25 mouse cellular contexts compared by ENCODE assay signal in the genomic region with DNA sequence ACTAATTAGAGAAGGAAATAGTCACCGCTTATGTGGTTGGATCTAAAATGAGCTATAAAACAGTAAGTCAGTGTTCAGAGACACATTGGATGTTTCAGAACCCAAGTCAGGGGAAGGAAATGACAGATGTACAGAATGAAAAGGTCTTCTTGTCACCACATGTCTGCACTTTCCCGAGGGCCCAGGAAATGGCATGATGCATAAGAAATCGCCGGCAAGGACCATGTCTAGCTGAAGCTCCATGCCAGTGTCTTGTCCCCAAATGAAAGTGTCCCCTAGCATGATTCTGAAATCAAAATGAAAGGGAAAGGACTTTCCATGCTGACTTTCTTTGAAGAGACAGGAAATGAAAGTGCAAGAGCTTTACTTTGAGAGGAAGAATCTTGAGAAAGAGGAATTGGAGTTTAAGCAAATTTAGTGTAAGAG. TPM values are rescaled to one million over a fixed set of nuclear protein-coding genes. Genes with fewer than 3 reads are reported as not detected.
DNase-seq lines count a peak whose midpoint lies in the region; ATAC-seq and TF ChIP-seq lines count a peak whose summit lies in the region.
"Had no signal": no experiment of that assay in that cellular context is flagged by ENCODE, and none has a peak within 500 bp of the region (broad histone marks: within the 10 kb centered on the region; RNA-seq: fewer than 3 reads in every experiment).

No protein-coding gene starts in this region.

- TF ChIP-seq CTCF in CH12.LX (conservative IDR thresholded peaks at IDR 0.05 in 1 of 2, IDR thresholded peaks at IDR 0.05 in 1 of 2; ENCODE audit: low read depth in 2 of 2, low read length in 2 of 2), result no peak

- peak overlapping the region; percentile 15; the same call in 1 of the 2 replicates for H3K4me2 ChIP-seq in CH12.LX (ENCODE audit: insufficient read depth, low read depth, poor library complexity, severe bottlenecking)
- H3K4me2 ChIP-seq: embryonic facial prominence, embryonic 13.5 days; heart, embryonic 15.5 days; liver, embryonic 11.5 days; lung, embryonic 14.5 days; stomach, embryonic 15.5 days had no signal

- no peak for TF ChIP-seq POLR2A in CH12.LX (IDR thresholded peaks at IDR 0.05; ENCODE audit: low read depth, low read length)

- no peak overlapping the region for H3K4me3 ChIP-seq in CH12.LX (replicated peaks in 1 of 3; ENCODE audit: low read depth in 2 of 3, low read length in 2 of 3, poor library complexity in 1 of 3)
- H3K4me3 ChIP-seq: embryonic facial prominence, embryonic 13.5 days; gastrocnemius, adult 2 months; heart, embryonic 15.5 days; hindbrain, embryonic 10.5 days; stomach, embryonic 15.5 days had no signal

- H3K9me3 ChIP-seq in CH12.LX (replicated peaks; ENCODE audit: low read length), result peaks cover 4% of the 10 kb centered on the region
- H3K9me3 ChIP-seq: embryonic facial prominence, embryonic 13.5 days; heart, embryonic 15.5 days; hindbrain, embryonic 10.5 days; stomach, embryonic 15.5 days had no signal

- H3K79me2 ChIP-seq in CH12.LX (replicated peaks; ENCODE audit: control insufficient read depth, extremely low read depth, insufficient read depth, poor library complexity, severe bottlenecking), result no peaks in the 10 kb centered on the region

- no peak for TF ChIP-seq RAD21 in CH12.LX (IDR thresholded peaks at IDR 0.05; ENCODE audit: low read depth, low read length)

- peak; percentile 10 to 48 for DNase-seq in spleen, postnatal 36 days (ENCODE audit: low spot score in 2 of 2)
- DNase-seq in spleen, adult 18-20 months, result no peak
- peak; percentile 60 for DNase-seq in CH12.LX (ENCODE audit: extremely low read depth)
- DNase-seq in induced T-regulatory cell, adult 2 months (ENCODE audit: low read depth), result peak; percentile 44
- DNase-seq in adrenal gland, postnatal 10 days, result no peak
- no peak for DNase-seq in left cerebral cortex, postnatal 25 days (ENCODE audit: low spot score in 2 of 2)
- no peak for DNase-seq in layer of hippocampus, adult 9-10 months (ENCODE audit: low spot score)
- DNase-seq: adrenal gland, adult 8-10 months; cerebellum, adult 9-10 months; gastrocnemius, adult 2 months; heart, adult 18-20 months; kidney, adult 8-10 months; kidney, postnatal 36 days; left cerebral cortex, postnatal 4 days; lung, embryonic 14.5 days; lung, postnatal 4 days; midbrain, embryonic 14.5 days; right cerebral cortex, postnatal 25 days had no signal

- dilution Hi-C loops in CH12.LX (cut with MboI; ENCODE audit: extremely low pct_ligation_motif_present, extremely low pct_unique_long_range_greater_than_20kb, low sequenced_read_pairs), result no loop called here

- H3K27ac ChIP-seq in CH12.LX (ENCODE audit: insufficient read depth, low read depth), result no peak overlapping the region
- H3K27ac ChIP-seq: embryonic facial prominence, embryonic 13.5 days; gastrocnemius, adult 2 months; heart, embryonic 15.5 days; hindbrain, embryonic 10.5 days; stomach, embryonic 15.5 days had no signal

- peaks cover 5 to 31% of the 10 kb centered on the region in 2 experiments for H3K4me1 ChIP-seq in CH12.LX (ENCODE audit: control insufficient read depth in 1 of 2, insufficient read depth in 2 of 2)
- H3K4me1 ChIP-seq: embryonic facial prominence, embryonic 13.5 days; hindbrain, embryonic 10.5 days had no signal

- ATAC-seq in neutrophil, adult 5-6 weeks (ENCODE audit: extremely low read depth, insufficient number of reproducible peaks, low FRiP score, poor library complexity, severe bottlenecking), result peak; percentile 70
- ATAC-seq: forebrain, embryonic 16.5 days had no signal

- H3K36me3 ChIP-seq in CH12.LX (replicated peaks in 1 of 2; ENCODE audit: control insufficient read depth in 1 of 2, insufficient read depth in 1 of 2, low read length in 1 of 2), result no peaks in the 10 kb centered on the region
- H3K36me3 ChIP-seq: embryonic facial prominence, embryonic 13.5 days; heart, embryonic 15.5 days; hindbrain, embryonic 10.5 days; stomach, embryonic 15.5 days had no signal

- H3K9ac ChIP-seq in CH12.LX (ENCODE audit: insufficient read depth, low read depth), result no peak overlapping the region
- H3K9ac ChIP-seq: embryonic facial prominence, embryonic 13.5 days; heart, embryonic 15.5 days; lung, embryonic 14.5 days; stomach, embryonic 15.5 days had no signal

- H3K27me3 ChIP-seq in CH12.LX (replicated peaks), result no peaks in the 10 kb centered on the region
- H3K27me3 ChIP-seq: embryonic facial prominence, embryonic 13.5 days; heart, embryonic 15.5 days; stomach, embryonic 15.5 days had no signal

- TF ChIP-seq EP300 in CH12.LX (IDR thresholded peaks at IDR 0.05; ENCODE audit: low read length), result peak; percentile 79

- intact Hi-C loops in left cerebral cortex, postnatal 25 days (cut with DNase I), result no loop called here

- in situ Hi-C loops in CH12.LX (cut with MboI; ENCODE audit: low pct_ligation_motif_present, low pct_unique_long_range_greater_than_20kb, low sequenced_read_pairs), result no loop called here

TF ChIP-seq in CH12.LX, 34 proteins besides CTCF, POLR2A, EP300 and RAD21:
- TF ChIP-seq RCOR1 (conservative IDR thresholded peaks at IDR 0.05; ENCODE audit: low read depth, low read length) (no peak), NELFE (IDR thresholded peaks at IDR 0.05; ENCODE audit: low read depth, low read length) (no peak), USF2 (conservative IDR thresholded peaks at IDR 0.05; ENCODE audit: low read depth, low read length) (no peak), UBTF (IDR thresholded peaks at IDR 0.05; ENCODE audit: low read depth, low read length) (no peak), NRF1 (IDR thresholded peaks at IDR 0.05; ENCODE audit: low read depth, low read length) (no peak), TBP (conservative IDR thresholded peaks at IDR 0.05; ENCODE audit: low read depth, low read length) (no peak), POLR2AphosphoS2 (IDR thresholded peaks at IDR 0.05; ENCODE audit: low read depth, low read length) (no peak), CHD2 (IDR thresholded peaks at IDR 0.05; ENCODE audit: low read length) (no peak), JUND (conservative IDR thresholded peaks at IDR 0.05; ENCODE audit: low read depth, low read length) (peak; percentile 50; the same call in 1 of the 2 replicates), SIN3A (IDR thresholded peaks at IDR 0.05; ENCODE audit: low read length) (no peak), HCFC1 (IDR thresholded peaks at IDR 0.05; ENCODE audit: low read depth, low read length) (no peak), MXI1 (IDR thresholded peaks at IDR 0.05; ENCODE audit: low read depth, low read length) (no peak), MAX (IDR thresholded peaks at IDR 0.05; ENCODE audit: low read length) (peak; percentile 65), MEF2A (IDR thresholded peaks at IDR 0.05; ENCODE audit: borderline replicate concordance, low read depth, low read length) (no peak), ELF1 (IDR thresholded peaks at IDR 0.05; ENCODE audit: low read depth, low read length) (peak; percentile 21; the same call in 1 of the 2 replicates), ZC3H11A (IDR thresholded peaks at IDR 0.05; ENCODE audit: low read depth, low read length) (no peak), ZNF384 (IDR thresholded peaks at IDR 0.05; ENCODE audit: low read depth, low read length) (no peak), KAT2A (IDR thresholded peaks at IDR 0.05; ENCODE audit: insufficient replicate concordance, low read length) (no peak), MAFK (IDR thresholded peaks at IDR 0.05; ENCODE audit: insufficient replicate concordance, low read length) (0 out of 2 replicates have a peak, but pooled peaks have one; percentile 40), ZMIZ1 (IDR thresholded peaks at IDR 0.05; ENCODE audit: low read depth, low read length) (no peak), PAX5 (IDR thresholded peaks at IDR 0.05; ENCODE audit: low read length) (no peak), JUN (IDR thresholded peaks at IDR 0.05; ENCODE audit: insufficient read depth, low read depth, low read length) (peak; percentile 9; the same call in 1 of the 2 replicates), IRF4 (IDR thresholded peaks at IDR 0.05; ENCODE audit: low read depth, low read length) (peak; percentile 65; the same call in 1 of the 2 replicates), E2F4 (IDR thresholded peaks at IDR 0.05; ENCODE audit: insufficient replicate concordance, low read depth, low read length) (no peak), TCF12 (IDR thresholded peaks at IDR 0.05; ENCODE audit: low read depth, low read length) (no peak), ETS1 (conservative IDR thresholded peaks at IDR 0.05; ENCODE audit: low read depth, low read length) (peak; percentile 64), BHLHE40 (IDR thresholded peaks at IDR 0.05; ENCODE audit: low read depth, low read length) (peak; percentile 29; the same call in 1 of the 2 replicates), ZKSCAN1 (IDR thresholded peaks at IDR 0.05; ENCODE audit: borderline replicate concordance, low read depth, low read length) (no peak), USF1 (IDR thresholded peaks at IDR 0.05; ENCODE audit: low read depth, low read length) (no peak), MAZ (IDR thresholded peaks at IDR 0.05; ENCODE audit: low read depth, low read length) (no peak), CHD1 (IDR thresholded peaks at IDR 0.05; ENCODE audit: low read depth, low read length) (no peak), MYC (IDR thresholded peaks at IDR 0.05; ENCODE audit: low read depth, low read length) (peak; percentile 48; the same call in 1 of the 2 replicates), SMC3 (IDR thresholded peaks at IDR 0.05; ENCODE audit: low read depth, low read length) (no peak), GABPA (IDR thresholded peaks at IDR 0.05; ENCODE audit: insufficient replicate concordance, low read depth, low read length) (no peak)
TF ChIP-seq in CH12.LX: peak in this region for 9.

RNA-seq across cellular contexts. Expression of gene Cd2ap, which starts 10.8 kb away (rescaled TPM):
- total RNA-seq in CH12.LX (2012; rRNA removed) (18.8 and 19.9 TPM in 2 replicates), CH12.LX (2014; rRNA removed) (26.1 and 28.8 TPM in 2 replicates)
- polyA plus RNA-seq in CH12.LX (2012; ENCODE audit: insufficient read length, low read depth), result 36.3 and 36.8 TPM in 2 replicates
- total RNA-seq in neutrophil, adult 5-6 weeks (2017), result 76.0 and 82.7 TPM in 2 replicates
- 10 to 100 TPM; 60.0 to 68.8 TPM for total RNA-seq in adrenal gland, postnatal 10 days (2021)
- 10 to 100 TPM; 18.3 to 22.6 TPM for total RNA-seq in left cerebral cortex, postnatal 25 days (2021)

Comparison
In these comparisons a context has a peak if more than half of its experiments do, and no peak if none do; other contexts are left out.
1. DNase-seq: peak in spleen, postnatal 36 days (2 of 2), CH12.LX (single experiment) and induced T-regulatory cell, adult 2 months (single experiment); none in spleen, adult 18-20 months (0 of 2), adrenal gland, postnatal 10 days (single experiment), left cerebral cortex, postnatal 25 days (0 of 2) and layer of hippocampus, adult 9-10 months (single experiment).